Mouse (Mus musculus) lung, postnatal 10 days (tissue): Measurements from ENCODE around the gene Camta1.

Experiments used
- DNase-seq: peaks from one replicate; pipeline ENCODE4 v3.0.0; 2021

The Camta1 gene

GRCm38 (mm10) chr4:150962231-150962630 is 899.4 kb downstream of the Camta1 start:
- DNase-seq, result peak; percentile 23

DNA sequence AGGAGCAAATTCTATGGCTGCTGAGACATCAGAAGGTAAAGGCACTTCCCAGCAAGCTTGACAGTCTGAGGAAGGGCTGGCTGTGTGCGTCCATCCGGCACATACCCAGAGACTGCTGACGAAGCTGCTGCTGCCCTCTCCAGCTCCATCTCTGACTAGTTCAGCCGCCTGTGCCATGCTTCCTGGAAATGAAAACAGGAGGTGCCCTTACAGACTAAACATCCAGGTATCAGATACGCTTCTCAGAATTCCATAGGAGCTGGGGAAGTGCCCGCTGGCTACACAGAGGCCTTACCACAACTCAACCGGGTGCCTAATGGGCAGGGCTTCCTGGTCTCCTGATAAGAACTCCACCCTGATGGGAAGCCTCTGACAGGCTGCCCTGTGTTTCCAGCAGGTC is 903.1 kb downstream of the Camta1 start:
- DNase-seq, result no peak

GRCm38 (mm10) chr4:150957106-150957458 is 904.6 kb downstream of the Camta1 start:
- DNase-seq, result no peak

GRCm38 (mm10) chr4:150956369-150957105 is 905.1 kb downstream of the Camta1 start:
- peak; percentile 16 for DNase-seq

- no peak for DNase-seq
These were observed 910.7 kb downstream of the Camta1 start for GRCm38 (mm10) chr4:150950972-150951371.

DNA sequence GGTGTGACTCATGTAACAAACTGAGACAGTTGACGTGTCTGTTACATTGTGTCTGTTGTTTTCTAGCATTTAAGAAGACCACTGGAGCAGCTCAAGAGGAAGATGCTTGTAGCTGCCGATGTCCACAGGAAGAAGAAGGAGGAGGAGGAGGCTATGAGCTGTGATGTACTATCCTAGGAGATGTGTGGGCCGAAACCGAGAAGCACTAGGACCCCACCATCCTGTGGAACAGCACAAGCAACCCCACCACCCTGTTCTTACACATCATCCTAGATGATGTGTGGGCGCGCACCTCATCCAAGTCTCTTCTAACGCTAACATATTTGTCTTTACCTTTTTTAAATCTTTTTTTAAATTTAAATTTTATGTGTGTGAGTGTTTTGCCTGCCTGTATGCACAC is 917.0 kb downstream of the Camta1 start:
- no peak for DNase-seq

DNA sequence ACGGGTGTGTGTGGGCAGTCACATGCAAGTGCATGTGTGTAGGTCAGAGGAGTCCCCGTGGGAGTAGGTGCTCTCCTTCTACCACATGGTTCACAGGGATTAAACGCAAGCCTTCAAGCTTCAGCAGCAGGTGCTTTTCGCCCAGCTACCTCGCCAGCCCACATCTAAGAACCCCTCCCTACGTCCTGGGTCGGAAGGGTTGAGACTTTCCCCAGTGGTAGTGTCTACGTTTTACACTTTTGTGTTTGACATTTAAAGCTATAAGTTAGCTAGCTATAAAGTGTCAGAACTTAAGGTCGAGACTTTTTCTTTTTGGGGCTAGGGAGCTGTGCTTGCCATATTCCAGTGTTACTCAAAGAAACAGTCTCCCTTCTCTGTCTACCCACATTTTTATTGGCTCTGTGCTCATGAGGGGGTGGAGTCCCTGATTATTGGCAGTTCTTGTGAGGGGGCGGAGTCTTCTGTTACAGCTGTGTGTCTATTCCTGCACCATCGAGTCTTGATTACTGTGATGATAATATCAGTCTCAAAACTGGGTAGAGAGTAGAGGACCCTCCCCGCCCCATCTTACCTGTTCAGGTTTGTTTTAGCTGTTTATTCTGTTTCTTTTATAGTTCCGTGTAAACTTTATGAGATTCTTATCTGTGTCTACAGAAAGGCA is 921.6 kb downstream of the Camta1 start:
- no peak for DNase-seq

DNA sequence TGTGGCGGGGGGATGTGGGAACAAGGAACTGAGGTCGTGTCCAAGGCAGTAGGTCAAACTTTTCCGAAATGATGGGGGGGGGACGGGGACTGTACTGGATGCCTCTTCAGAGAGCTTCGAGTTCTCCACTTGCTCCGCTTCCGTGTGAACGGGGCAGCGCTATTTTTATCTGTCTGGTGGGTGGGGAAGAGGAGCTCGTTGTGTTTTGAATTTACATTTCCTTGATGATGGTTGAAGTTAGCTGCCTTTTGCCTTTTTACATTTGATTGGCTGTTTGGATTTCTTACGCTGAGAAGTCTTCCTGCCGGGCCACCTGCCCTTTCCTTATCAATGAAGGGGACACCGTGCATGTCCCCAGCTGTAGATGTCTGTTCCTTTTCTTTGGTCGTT is 923.6 kb downstream of the Camta1 start:
- no peak for DNase-seq

- peak; percentile 14 for DNase-seq
These were observed 924.2 kb downstream of the Camta1 start for GRCm38 (mm10) chr4:150937293-150938062.

- DNase-seq, result no peak
These were observed 928.2 kb downstream of the Camta1 start for GRCm38 (mm10) chr4:150933503-150933902.

GRCm38 (mm10) chr4:150927789-150928188 is 933.9 kb downstream of the Camta1 start:
- DNase-seq, result no peak

DNA sequence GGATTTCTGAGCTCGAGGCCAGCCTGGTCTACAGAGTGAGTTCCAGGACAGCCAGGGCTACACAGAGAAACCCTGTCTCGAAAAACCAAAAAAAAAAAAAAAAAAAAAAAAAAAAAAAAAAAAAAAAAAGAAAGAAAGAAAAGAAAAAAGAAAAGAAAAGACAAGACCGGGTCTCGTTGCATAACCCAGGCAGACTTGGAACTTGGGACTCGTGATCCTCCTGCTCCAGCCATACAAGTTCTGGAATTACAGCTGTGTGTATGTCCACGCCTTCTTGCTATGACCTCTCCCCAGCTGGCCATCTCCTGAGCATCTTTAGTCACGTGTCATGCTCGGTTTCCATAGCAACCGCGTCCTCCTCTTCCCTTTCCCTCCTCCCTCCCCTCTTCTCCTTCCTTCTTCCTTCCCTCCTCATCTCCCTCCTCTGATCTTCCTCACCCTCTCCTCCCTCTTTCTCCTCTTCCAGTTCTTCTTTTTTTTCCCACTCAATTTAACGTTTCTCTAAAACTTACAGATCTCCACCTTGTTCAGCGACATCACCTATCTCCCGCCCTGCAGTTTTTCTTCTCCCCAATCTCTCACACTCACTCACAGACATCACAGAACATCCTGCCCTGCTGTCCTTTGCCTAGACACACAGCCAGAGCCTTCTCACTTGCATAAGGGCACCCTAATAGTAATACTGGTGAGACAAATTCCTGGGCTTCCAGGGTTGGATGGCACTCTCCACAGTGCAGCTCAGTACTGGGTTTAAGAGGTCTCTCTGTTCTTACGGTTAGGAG is 934.6 kb downstream of the Camta1 start:
- DNase-seq, result no peak

GRCm38 (mm10) chr4:150925923-150926322 is 935.8 kb downstream of the Camta1 start:
- DNase-seq, result no peak

GRCm38 (mm10) chr4:150924936-150925335 is 936.7 kb downstream of the Camta1 start:
- no peak for DNase-seq

- DNase-seq, result no peak
These were observed 937.4 kb downstream of the Camta1 start for GRCm38 (mm10) chr4:150924308-150924707.

- no peak for DNase-seq
These were observed 940.5 kb downstream of the Camta1 start for GRCm38 (mm10) chr4:150921206-150921605.

DNA sequence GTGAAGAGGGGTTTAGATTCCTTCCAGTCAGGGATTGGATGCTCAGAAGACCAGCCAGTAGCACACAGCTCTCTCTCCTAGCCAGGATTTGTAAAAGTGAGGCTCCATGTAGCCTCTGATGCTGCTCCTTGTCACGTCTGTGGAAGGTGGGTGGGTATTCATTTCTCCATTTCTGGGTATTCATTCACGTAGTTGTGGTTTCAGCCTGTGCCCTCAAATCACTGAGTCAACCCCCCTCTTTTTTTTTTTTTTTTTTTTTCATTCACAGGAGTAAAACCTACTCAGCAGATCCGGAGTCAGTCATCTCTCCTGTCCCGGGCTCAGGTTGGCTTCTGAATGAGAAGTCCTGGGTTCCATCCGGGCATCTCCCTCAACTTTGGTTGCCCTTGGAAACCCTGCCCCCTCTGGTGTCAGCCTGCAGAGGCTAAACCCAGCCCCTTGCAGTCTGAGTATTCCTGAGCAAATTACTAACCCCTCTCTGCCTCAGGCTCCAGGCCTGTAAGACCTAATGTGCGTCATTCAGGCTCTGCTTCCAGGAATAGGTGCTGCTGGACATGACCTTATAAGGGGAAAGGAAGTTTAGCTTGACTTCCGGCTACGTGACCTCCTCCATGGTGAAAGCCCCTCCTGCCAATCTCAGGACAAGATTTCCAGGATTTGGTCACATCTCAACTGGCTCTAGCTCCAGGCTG is 944.2 kb downstream of the Camta1 start:
- DNase-seq, result no peak

GRCm38 (mm10) chr4:150915181-150915906 is 946.3 kb downstream of the Camta1 start:
- DNase-seq, result no peak

- peak; percentile 98 for DNase-seq
These were observed 947.4 kb downstream of the Camta1 start, which contains the start of the genes Park7 and Tnfrsf9 for GRCm38 (mm10) chr4:150914290-150914733. Gene Park7 (minus strand): TSS chr4:150914437. Gene Tnfrsf9 (plus strand): TSS chr4:150914562.

DNA sequence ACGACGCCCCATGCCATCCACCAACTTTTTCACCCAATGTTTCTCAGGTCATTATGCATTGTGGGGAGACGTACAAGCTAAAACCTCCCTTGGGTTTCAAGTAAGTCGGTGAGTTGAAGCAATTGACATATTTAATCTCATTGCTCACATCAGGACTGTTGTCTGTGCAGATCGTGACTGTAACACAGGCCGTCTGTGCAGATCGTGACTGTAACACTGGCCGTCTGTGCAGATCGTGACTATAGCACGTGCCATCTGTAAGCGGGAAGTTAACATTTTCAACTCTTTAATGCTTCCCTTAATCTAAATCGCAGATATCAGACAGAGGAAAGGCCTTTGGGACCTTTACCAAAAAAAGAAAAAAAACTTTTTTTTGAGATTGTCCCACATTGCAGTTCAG is 947.9 kb downstream of the Camta1 start:
- no peak for DNase-seq

DNA sequence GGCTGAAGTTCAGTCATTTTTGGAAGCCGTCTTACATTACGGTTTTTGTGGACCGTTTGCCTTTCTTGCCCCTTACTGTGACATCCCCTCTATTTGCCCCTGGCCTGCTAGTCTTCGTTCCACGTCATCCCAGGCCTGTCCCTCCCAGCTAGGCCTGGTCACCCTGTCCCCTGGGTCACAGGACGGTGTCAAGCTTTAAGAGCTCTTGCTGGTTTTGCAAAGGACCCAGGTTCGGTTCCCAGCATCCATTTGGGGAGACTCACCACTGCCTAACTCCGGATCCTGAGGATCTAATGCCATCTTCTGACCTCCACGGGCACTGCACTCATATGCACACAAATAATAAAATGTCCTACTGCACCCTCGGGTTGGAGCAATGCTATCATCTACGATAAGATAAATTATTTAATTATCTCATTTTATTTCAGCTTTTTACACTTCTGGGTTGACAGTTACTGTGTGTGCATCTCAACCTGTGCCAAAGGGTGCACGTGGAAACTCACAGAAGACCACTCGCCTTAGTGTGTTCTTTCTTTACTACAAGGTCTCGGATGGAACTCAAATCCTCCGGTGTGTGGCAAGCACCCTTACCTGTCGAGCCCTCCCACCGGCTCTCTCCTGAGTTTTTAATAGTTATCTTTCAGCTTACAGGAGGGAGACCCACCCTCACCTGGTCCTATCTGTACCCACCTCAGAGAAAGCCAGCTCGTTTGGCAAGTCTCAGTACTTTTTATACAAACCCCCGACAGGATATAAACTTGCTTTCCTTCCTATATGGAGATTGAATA is 951.3 kb downstream of the Camta1 start:
- peak; percentile 1 for DNase-seq
